Mouse (Mus musculus) R1 (cell line): ENCODE results near the gene Stxbp3.
"Not testable (repeated sequence)": the region's sequence is repeated elsewhere in the genome, so short reads cannot be mapped to it uniquely, and the experiment has no call there.

Source experiments
- DNase-seq: peaks from one replicate; pipeline ENCODE4 v3.0.0-alpha.2; 2018; ENCODE audit warnings: low read depth, low spot score

Stxbp3 gene

GRCm38 (mm10) chr3:108840000-108840715 is at the start of gene Stxbp3:
Stxbp3 (minus strand) TSS chr3:108840526.
- peak; percentile 94 for DNase-seq

- DNase-seq = no peak
These were observed 49.6 kb upstream of the Stxbp3 start, which contains the start of gene Fndc7 for GRCm38 (mm10) chr3:108889908-108890307. Fndc7 (minus strand) TSS chr3:108890008.

- no peak for DNase-seq
These were observed 47.3 kb upstream of the Stxbp3 start for GRCm38 (mm10) chr3:108887618-108887975.

DNA sequence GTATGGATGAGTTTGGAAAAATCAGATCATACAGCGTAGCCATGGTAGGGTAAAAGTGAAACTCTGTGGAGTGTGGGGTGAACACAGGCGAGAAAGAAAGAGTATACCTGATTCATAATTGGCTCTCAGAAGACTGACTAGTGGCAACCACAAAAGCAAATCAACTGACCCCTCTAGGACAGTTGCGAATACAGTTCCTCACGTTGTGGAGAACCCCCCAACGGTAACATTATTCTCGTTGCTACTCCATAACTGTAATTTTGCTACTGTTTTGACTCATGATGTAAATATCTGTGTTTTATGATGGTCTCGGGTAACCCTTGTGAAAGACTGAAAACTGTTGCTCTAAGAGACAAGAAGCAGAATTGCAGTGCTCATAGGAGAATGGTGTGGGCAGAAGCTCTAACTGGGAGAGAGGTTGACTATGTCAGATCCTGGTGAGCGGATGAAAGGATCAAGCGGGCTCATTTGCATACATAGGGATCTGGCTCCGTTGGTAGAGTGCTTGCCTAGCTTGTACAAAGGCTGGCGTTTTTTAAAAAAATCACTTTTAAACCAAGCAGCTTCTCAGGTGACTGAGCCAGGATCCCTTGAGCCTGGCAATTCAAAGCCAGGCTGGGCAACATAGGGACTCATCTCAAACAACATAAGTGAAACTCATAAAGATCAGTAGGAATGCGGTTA is 46.8 kb upstream of the Stxbp3 start:
- DNase-seq = peak; percentile 43

- DNase-seq = no peak
These were observed 45.6 kb upstream of the Stxbp3 start for GRCm38 (mm10) chr3:108885686-108886530.

GRCm38 (mm10) chr3:108884706-108885289 is 44.5 kb upstream of the Stxbp3 start:
- peak; percentile 68 for DNase-seq

- DNase-seq = no peak
These were observed 42.7 kb upstream of the Stxbp3 start for GRCm38 (mm10) chr3:108883067-108883466.

- DNase-seq = peak; percentile 42
These were observed 41.5 kb upstream of the Stxbp3 start for GRCm38 (mm10) chr3:108881873-108882272.

DNA sequence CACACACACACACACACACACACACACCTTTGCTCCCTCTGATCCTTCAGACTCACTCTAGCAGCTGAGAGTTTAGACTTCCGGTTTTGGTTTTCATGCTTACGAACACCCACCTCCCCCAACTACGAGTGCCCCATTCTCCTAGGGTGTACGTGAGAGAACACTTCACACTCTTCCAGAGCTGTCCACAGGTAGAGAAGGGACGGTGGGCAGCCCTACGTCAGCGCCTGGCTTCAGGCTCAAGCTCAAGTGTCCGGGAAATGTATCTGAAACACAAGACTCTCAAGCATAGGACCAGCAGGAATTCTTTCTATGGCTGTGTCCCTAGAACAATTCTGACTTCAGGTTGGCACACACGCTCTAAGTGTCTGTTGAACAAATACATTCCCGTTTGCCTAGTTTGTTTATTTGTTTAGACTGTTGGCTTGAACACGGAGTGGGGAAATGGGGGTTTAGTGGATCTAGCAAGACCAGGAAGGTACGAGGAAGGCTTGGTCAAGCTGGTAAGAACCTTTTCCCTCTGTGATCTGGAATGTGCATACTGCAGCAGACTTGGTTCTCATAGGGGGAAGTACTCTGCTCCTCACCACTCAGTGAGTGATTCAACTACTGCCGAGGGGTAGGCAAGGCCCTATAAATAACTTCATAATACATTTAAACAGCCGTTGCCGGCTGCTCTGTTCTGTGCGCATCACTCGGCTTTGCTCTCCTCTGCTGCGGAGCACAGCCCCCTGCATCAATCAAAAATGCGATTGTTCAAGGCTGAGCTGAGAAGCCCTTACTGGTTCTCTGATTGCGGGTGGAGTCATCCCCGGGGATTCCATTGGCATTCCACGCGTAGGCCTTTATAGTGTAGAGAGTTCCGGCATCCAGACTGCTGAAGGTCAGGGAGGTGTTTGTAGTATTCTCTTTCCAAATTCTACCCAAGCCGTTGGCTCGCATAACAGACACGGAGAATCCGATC is 40.5 kb upstream of the Stxbp3 start:
- DNase-seq = peak; percentile 95

- no peak for DNase-seq
These were observed 39.6 kb upstream of the Stxbp3 start for GRCm38 (mm10) chr3:108879836-108880435.

- peak; percentile 53 for DNase-seq
These were observed 38.8 kb upstream of the Stxbp3 start for GRCm38 (mm10) chr3:108879129-108879528.

DNA sequence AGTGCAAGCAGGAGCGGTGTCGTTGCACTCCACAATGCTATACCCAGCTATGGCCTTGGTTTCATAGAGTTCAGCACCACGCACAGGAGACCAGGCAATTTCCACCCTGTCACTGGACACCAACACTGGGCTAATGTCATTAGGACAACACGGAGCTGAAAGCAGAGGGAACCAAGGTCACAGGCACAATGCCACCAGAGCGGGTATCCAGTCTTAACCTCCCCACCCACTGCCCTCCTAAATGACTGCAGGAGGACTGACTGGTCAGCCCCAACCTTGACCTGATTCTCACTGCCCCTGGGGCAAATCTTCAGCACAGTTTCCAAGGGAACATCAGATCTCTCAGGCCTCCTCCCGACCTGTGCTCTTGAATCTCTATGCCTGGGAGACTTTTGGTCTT is 30.3 kb upstream of the Stxbp3 start:
- no peak for DNase-seq

DNA sequence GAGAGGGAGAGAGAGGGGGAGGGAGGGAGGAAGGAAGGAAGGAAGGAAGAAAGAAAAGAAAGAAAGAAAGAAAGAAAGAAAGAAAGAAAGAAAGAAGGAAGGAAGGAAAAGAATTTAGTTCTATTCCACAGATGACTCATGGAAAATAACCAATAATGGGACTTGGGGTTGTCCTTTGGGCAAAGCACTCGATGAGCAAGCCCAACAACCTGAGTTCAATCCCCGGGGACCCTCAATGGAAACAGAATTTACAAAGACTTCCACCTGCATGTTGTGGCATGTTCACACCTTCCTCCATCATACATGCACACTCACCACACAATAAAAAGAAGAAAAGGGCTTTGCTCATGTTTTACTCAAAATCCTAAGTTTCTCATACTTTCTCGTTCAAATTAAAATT is 27.1 kb upstream of the Stxbp3 start:
- no peak for DNase-seq

DNA sequence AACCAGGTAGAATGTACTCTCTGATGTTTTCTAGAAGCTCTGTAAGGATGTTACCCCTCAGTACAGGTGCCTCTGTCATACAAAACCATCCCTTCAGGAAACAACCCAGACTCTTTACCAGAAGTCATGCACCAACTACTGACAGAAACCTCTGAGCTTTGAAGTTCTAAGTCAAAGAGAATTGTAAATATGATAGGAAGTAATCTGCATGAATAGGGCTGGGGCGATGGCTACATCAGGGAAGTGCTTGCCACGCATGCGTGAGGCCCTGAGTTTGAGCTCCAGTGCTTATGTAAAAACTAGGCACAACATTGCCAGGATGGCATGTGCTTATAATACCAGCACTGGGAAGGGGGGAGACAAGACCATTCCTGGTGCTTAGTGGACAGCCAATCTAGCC is 25.4 kb upstream of the Stxbp3 start:
- no peak for DNase-seq

DNA sequence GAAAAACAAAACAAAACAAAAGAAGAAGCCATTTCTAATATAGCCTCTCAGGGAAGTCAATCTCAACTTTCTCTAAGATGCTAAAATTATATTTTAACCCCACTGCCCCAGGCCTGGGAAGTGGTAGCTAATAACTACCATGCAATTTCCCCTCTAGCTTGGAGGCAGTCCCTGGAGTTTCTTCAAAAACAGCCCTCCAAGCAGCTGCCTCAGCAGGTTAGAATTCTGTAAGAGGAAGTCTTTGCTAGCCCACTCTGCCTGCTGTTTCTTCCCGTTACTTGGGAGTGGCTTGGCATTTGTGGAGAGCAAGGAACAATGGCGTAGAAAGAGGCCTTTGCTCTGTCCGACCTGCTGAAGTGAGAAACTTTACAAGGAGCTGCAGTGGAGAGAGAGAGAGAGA is 24.8 kb upstream of the Stxbp3 start:
- DNase-seq = no peak

GRCm38 (mm10) chr3:108863091-108863490 is 22.8 kb upstream of the Stxbp3 start:
- no peak for DNase-seq

- DNase-seq = not testable (repeated sequence)
These were observed 22.0 kb upstream of the Stxbp3 start for GRCm38 (mm10) chr3:108862282-108862681.

- no peak for DNase-seq
These were observed 20.5 kb upstream of the Stxbp3 start for GRCm38 (mm10) chr3:108860786-108861185.

GRCm38 (mm10) chr3:108858231-108858770 is 18.0 kb upstream of the Stxbp3 start:
- DNase-seq = peak; percentile 21

- DNase-seq = no peak
These were observed 17.4 kb upstream of the Stxbp3 start for GRCm38 (mm10) chr3:108857714-108858113.
